Mouse (Mus musculus): ENCODE data around the gene Kcnmb3.

Kcnmb3 gene

DNA sequence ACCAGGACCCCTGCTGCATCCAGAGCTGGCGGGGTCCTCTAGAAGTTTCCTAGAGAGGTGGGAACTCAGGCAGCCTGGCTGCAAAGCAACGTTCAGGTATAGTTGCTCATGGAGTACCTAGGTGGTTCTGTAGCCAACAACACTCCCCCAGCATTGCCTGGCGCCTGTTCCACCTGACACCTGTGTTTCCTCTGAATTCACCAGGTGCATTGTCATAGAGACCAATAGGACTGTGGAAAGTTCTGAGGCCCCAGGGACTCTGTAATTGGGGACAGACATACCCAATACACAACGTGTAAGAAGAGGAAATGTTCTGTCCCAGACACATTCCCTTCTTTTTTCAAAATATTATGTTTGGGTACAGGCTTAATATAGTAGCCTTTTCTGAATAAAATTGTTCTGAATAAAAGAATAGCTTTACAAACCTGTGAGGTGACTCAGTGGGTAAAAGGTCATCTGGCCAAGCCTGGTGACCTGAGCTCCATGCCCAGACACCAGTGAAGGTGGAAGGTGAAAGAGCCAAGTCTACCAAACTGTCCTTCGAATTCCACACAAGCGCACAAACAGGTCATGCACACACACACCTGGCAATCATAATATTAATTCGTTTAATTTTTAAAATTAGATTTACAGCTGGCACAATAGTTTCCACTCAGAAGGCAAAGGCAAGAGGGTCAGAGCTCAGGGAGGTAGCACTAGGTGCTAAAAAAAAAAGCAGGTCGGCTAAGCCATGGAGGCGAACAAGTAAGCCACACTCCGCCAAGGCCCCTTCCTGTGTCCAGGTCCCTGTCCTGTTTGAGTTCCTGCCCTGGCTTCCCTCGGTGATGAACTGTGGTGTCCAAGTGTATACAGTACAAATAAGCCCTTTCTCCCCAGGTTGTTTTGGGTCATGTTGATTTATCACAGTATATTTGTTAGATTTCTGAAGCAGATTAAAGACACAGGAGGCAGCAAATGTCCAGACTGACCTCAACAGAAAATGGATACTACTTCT is at the start of gene Kcnmb3:
Gene Kcnmb3, minus strand, starts transcription at position 135 of the 994 bp plus-strand sequence.
- no peak for DNase-seq

DNA sequence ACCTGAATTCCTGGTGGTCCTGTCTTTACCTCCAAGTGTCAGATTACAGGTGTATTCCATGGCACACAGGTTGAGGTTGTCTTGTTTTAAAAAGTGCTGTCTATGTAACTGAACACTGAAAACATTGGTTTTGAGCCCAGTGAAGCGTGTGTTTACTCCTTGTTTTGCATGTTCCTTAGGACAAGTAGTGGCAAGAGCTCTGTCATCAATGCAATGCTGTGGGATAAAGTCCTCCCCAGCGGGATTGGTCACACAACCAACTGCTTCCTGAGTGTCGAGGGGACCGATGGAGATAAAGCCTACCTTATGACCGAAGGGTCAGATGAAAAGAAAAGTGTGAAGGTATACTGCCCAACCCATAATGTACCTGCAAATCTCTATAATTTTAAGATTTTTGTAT is 46.1 kb upstream of the Kcnmb3 start:
- no peak for DNase-seq

DNA sequence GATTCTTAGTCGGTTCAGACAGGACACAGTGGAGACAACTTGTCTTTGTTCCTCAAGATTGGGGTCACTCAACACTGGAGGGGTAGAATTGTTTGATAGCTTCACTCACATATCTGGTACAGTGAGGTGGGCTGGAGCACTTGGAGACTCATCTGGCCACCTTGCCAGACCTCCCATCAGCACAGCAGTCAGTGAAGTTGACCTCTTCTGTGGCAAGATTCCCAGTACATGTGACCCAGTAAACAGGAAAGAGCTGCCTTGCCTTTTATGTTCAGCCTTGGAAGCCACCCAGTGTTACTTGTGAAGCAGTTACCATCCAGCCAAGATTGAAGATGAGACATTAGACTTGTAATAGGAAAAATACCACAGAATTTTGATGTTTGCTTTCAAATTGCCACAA is 45.5 kb upstream of the Kcnmb3 start:
- peak; percentile 86 for DNase-seq

DNA sequence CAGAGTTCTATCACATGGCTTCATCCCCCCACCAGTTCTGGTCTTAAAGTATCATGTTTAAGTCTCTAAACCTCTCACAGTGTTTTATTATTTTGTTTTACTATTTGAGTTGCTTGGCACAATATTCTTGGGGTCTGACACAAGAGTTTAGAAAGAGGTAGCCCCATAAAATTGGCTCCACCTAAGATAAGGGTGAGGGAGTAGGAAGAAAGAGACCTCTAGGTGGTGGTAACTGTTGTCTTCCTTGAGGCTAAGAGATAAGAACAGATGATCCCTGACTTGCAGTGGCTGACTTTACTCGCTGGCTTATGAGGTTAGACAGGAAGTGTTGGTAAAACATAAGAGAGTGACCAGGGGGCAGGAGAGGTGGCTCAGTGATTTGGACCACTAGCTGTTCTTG is 43.7 kb upstream of the Kcnmb3 start:
- DNase-seq = no peak

DNA sequence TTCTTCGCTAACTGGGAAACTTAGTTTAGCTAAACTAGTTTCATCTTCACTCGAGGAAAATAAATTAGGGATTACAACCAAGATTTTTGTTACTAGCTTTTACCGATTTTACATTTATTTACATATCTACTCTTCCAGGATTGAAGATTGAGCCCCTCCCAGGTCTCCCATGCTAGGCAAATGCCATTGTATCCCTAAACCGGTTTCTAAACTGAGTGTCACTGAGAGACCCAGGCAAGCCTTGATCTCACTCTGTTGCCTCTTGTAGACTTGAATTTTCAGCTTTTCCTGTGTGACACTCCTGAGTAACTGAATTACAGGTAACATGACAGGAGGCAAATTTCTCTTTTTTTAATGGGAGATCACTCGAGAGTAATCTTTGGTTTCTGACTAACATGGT is 38.0 kb upstream of the Kcnmb3 start:
- no peak for DNase-seq

DNA sequence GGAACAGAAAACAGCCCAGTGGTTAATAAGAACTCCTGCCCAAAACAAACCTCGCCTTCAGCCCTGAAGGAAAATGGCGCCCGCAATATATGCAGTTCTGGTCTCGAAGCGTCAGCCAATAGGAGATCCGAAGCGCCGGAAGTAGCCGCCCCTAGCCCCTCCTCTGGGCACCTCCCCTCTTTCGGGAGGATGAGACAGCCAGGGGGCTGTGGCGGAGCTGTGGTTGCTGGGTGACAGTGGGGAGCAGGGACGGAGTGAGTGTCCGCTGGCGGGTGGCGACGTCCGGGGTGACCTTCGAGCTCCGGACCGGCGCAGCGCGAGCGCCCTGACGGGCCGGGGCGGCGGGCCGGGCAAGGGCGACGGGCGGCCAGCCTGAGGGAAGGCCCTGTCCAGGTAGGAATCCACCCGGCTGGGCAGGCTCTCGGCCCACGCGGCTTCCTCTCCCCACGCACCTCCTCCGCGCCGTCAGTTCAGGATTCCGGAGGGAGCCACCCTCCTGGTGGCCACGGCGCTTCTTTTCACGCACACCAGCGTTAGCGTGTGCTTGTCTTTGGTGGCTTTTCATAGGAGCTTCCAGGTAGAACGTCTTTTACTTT is 37.4 kb upstream of the Kcnmb3 start, which contains the start of gene Mfn1:
Gene Mfn1, plus strand, starts transcription at position 163 of the 596 bp plus-strand sequence.
- peak; percentile 97 for DNase-seq

DNA sequence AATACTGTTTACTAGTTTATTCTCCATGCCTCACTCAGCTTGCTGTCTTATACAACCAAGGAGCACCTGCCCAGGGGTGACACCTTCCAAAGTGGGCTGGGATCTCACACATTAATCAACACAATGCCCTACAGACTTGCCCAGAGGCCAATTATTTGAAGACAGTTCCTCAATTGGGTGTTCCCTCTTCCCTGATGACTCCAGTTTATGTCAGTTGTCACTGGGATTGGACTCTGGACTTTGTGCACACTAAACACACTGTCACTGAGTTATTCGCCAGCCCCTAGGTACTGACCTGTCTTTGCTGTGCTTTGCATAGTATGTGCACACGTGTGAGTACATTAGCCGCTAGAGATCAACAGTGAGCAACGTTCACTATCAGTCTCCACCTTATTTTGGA is 35.1 kb upstream of the Kcnmb3 start:
- no peak for DNase-seq

DNA sequence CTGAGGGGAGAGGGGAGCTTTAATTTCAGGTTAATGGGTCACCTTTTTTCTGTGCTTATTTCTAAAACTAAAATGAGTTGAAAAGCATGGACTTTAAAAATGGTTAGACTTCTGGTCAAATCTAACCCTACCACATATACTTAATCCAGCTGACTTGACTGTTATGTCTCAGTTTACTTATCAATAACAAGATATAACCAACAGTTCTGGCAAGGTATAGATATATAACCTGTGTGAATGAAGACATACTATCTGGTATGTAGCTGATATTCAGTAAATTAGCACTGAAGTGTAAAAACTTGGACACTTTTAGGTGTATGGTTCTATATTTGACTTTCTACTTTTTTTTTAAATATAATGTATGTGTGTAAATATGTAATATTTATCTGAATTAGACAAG is 21.5 kb upstream of the Kcnmb3 start:
- DNase-seq = no peak

DNA sequence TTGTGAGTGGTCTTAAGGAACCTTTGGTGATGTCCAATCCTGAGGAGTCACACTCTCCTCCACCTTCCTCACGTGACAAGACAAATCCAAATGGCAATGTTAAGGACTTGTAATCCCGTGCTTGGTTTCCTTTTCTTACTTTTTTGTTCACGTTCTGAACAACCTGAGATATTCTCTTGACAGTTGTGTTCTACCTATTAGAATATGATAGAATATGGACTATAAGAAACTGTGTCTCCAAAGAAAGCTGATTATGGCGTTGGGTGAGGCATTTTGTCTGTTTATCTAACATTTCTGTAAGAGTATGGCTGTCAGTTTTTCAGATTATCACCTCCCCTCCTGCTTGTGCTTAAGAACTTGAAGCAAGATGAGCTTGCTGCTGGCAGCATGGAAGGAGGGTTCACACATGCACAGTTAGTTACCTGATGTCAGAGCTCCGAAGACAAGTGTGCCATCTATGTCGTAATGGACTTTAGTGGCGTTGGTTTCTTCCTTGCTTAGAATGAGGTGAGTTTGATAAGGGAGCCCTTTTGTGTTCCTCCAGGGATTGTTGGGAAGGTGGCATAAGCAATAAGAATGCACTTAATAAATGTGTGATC is 20.8 kb upstream of the Kcnmb3 start:
- no peak for DNase-seq

DNA sequence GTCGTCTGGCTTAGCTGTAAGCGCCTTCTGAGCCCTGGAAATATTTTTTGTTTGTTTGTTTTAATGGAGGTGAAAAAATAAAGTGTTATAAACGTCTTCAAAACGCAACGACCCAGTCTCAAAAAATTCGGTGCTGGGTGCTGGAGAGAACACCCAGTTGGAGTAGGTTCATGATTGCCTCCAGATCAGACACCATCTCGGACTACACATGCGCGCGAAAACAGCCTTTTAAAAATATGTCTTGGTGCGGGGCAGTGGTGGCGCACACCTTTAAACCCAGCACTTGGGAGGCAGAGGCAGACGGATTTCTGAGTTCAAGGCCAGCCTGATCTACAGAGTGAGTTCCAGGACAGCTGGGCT is 19.1 kb upstream of the Kcnmb3 start:
- no peak for DNase-seq

DNA sequence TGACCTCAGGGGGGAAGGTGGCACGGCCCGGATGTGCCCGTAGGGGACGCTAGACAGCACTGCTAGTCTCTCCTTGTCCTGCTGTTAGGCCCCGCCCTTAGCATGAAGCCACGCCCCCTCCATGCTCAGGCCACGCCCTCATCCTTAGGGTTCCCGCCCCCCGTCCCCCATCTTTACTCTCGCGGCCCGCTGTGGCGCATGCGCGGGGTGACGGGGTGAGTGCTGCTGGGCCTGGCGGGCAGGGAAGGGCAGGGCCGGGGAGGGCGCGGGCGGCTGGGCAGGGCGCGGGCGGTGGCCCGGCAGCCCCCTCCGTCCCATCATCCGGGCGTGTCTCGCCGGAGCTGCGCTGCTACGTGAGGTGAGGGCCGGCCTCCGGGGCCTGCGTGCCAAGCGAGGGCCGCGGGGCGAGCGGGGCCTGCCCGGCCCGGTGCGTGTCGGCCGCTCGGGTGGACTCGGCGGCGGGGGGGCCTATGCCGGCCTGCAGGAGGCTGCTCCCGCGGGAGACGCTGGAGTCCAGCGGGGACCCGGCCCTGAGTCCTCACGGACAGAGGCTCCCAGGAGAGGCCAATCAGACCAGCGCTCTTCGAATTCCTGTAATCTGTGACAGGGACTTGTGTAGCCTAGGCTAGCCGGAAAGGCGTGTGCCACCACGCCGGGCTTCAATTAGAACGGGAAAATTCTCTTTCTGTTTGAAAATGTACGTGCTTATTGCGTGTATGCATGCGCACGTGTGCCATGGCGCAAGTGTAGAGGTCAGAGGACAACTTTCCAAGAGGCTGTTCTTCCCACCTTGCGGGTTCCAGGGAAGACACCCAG is 18.6 kb upstream of the Kcnmb3 start:
- peak; percentile 96 for DNase-seq

DNA sequence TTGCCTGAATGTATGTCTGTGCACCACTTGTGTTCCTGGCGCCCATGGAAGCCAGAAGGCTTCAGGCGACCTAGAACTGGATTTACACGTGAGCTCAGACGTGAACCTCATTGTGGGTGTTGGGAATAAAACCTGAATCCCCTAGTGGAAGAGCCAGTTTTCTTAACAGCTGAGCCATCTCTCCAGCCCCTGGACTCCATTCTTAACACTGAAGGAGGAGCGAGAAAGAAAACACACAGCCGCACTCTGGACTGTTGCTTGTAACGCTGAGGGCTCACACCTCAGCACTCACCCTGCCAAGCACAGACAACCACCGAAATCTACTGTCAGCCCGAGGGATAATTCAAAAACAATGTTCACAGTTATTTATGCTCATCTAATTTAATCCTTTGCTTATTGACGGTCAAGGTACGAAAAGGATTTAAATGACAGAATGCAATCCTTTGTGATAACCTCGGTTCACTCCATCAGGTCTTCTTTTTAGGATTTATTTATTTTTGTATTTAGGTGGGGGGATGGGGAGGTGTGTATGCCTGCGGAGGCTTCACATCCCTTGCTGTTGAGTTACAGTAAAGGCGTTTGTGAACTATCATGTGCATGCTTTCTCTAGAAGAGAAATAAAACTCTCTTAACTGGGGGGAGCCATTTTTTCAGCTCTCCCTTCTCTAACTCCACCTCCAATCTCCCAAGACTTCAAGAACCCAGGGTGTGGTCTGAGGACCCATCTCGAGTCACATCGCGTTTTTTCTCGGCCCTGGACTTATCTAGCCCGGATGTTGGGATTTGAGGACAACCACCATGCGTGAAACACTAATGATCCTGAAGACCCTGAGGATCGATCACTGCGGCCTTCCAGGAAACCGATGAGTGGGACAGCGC is 17.7 kb upstream of the Kcnmb3 start, which contains the start of gene Zfp639:
Gene Zfp639, plus strand, starts transcription at position 764 of the 879 bp plus-strand sequence.
- DNase-seq = no peak

DNA sequence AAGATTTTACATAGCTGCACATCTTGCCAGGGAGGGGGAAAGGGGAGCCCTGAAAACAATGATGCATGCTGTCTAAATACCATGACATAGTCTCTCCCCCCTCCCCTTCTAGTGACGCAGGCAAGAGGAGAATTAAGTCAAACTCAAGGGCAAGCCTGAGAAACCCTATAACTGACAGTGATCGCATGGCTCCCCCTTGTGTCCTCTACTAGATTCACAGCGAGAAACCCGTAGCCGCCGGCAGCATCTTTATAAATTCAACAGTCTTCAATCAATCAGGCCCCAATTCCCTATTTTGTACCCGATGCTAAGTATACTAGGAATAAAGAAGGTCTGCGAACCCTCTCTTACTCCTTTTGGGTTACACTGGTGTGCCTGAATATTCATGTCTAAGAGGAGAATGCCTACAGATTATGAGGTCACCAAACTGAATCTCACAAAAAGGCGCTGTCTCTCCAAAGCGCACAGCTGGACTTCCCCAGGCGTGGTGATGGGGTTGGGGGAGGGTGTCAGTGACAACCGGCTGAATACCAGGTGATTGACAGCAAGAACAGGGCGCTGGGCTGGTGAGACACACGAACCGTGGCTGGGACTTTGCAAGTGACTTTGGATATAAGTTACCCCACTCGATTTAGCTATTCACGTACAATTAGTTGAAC is 16.8 kb upstream of the Kcnmb3 start:
- peak; percentile 63 for DNase-seq

DNA sequence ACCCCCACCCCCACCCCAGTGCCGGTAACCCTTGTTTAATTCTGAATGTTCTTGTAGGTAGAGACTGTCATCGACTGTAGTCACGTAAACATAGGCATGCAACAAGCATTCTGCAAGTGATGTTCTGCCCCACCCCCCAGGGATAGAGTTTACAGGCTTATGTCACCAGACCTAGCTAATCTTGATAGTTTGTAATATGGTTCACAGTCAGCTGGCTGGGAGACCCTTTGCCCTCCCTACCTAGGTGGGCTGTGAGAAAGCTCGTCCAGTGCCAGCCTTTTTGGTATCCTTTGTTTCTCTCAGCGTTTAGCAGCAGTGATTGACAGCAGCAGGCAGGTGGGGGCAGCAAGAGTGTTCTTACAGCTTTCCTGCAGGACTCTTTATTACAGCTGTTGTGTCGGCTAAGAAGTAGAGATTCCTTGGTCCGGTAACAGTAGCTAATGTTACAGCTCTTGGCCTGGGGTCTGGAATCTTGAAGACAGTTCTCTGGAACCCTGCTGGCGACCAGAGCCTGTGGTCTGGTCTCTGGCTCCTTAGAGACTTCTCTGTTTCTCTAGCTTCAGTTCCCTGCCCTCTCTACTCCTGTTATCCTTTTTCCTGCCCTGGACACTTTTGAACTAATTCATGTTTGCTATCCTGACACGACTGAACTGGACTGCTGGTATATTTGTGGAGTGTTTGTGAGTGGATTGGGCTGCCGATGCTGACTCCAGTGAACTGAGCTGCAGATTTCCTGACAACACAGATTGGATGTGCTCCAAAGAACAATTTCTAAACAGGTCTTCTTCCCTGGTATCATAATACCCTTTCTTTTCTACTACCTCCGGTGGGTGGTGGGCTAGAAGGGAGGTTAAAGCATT is 14.6 kb upstream of the Kcnmb3 start:
- no peak for DNase-seq

DNA sequence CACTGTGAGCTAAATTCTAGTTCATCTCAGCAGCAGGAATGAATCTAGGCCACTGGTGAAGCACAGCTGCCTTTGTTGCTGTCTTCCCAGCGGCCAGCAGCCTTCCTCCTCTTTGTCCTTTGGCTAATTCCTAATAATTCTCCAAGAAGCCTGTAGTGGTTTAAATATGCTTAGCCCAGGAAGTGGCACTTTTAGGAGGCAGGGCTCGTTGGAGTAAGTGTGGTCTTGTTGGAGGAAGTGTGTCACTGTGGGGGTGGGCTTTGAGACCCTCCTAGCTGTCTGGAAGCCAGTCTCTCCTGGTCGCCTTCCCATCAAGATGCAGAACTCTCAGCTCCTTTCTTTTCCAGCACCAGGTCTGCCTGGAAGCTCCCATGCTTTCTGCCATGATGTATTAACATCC is 13.8 kb upstream of the Kcnmb3 start:
- DNase-seq = no peak

DNA sequence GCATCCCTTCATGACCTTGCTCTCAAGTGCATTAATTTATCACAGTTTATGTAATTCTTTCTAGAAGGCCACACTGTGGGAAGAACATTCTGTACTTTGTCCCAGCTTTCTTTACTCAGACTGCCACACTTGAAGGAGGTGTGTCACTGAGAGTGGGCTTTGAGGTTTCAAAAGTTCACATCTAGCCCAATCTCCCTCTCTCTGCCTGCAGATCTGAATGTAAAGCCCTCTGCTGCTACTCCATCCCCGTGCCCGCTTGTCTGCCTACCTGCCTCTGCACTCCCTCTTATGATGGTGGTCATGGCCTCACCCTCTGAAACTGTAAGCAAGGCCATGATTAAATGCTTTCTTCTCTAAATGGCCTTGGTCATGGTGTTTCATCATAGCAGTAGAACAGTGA is 8.3 kb upstream of the Kcnmb3 start:
- no peak for DNase-seq

DNA sequence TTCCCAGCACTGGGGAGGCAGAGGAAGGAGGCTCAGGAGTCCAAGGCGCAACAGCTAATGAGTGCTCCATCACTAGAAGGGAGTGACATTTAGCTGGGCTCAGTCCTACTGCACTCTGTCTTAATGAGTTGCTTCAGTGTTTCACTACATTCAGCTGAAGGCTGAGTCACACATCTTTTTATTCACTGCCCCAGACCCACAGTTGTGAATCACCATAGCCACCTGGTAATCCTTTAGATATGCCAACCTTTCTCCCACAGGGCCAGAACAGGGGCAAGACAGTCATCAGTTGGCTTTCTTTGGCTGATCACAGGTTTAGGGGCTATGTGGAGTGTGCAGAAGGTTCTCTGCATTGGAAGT is 4.7 kb upstream of the Kcnmb3 start:
- no peak for DNase-seq

DNA sequence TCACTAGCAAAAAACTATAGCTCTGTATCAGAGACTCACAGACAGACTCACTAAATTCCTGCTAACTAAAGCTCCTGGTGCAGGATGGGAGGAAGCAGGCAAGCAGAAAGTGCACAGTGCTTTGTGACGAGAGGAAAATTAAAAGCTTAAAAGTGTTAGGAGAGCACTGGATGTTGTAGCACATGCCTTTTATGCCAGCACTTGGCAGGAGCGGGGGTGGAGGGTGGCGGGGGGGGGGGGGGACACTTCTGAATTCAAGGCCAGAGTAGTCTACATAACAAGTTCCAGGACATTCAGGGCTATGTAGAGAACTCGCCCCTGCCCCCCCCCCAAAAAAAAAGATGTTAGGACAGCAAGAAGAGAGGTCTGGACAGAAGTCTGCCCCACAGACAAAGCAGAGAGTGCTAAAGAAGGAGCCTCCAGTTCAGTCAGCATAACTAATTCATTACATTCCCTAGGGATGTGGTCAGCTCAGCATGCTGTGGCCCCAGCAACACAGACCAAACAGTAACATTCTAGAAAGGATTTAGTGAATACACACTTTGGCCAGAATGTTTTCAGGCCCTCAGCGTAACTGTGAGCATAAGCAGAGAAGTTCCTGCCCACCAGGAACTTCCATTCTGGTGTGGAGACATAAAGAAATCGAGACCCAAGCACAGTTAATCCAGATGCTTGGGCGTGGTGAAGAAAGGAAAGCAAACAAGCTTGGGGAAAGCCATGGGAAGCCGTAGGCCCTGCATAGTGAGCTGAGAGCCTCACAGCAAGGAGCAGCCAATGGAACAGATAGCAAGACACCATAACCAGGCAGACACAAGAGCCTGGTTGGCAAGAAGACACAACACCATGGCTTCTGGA is 4.1 kb upstream of the Kcnmb3 start:
- no peak for DNase-seq

DNA sequence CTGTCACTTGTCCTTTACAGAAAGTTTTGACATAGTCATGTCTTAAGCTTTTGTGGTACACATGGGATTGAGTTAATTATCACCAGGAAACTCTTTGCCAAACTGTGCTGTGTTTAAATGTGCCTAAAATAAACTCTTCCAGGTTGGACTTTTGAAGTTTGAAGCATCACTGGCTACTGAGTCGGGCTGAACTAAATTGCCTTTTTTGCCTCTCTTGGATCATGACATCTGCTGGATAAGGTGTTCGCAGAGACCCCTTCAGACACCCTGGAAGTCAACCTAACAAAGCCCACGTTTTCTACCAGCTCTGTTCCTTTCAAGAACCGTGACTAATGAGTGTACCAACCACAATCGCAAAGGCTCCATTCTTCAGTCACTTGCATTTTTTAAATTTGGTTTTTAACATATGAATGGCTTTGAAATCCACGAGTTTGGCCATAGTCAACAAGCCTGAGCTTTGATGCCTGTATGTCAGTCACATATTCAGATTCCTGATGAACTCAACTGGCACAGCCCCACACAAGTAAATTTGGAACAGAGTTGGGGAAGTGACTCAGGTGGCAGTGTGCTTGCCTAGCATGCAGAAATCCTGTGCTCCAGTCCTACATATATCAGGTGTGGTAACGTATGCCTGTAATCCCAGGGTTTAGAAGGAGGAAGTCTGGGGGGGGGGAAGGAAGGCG is 3.2 kb upstream of the Kcnmb3 start:
- DNase-seq = peak; percentile 31

Measured in kidney, adult 11 months (tissue).